ENCODE assay signal across 8 mouse cellular contexts in genomic region chr13:58066496-58067389, GRCm38 (mm10). TPM values are rescaled to one million over a fixed set of nuclear protein-coding genes. Genes with fewer than 3 reads are reported as not detected.
A peak's percentile ranks its signal among the peaks of the same experiment; 100 is the strongest.
DNase-seq lines count a peak whose midpoint lies in the region; ATAC-seq and TF ChIP-seq lines count a peak whose summit lies in the region.

No protein-coding gene starts in this region.

- peak; percentile 70; the same call in 1 of the 2 replicates for ATAC-seq in embryonic facial prominence, embryonic 14.5 days (ENCODE audit: low read depth)
- ATAC-seq in hindbrain, postnatal 0 days: no peak
- ATAC-seq in liver, embryonic 11.5 days (replicated peaks; ENCODE audit: low FRiP score): peak; percentile 39
- ATAC-seq in neural tube, embryonic 15.5 days (ENCODE audit: low FRiP score): no peak

- no peak for TF ChIP-seq CTCF in spleen, adult 2 months (IDR thresholded peaks at IDR 0.05; ENCODE audit: extremely low read depth, insufficient read depth, insufficient read length, insufficient replicate concordance)
- no peak for TF ChIP-seq CTCF in hindbrain, postnatal 0 days (IDR thresholded peaks at IDR 0.05; ENCODE audit: low read depth)

- no peaks in the 10 kb centered on the region for H3K9me3 ChIP-seq in embryonic facial prominence, embryonic 14.5 days (ENCODE audit: control insufficient read depth, low read length)
- H3K9me3 ChIP-seq in hindbrain, postnatal 0 days (ENCODE audit: low read length): no peaks in the 10 kb centered on the region
- H3K9me3 ChIP-seq in liver, embryonic 11.5 days (ENCODE audit: control insufficient read depth, low read length): no peaks in the 10 kb centered on the region
- H3K9me3 ChIP-seq in neural tube, embryonic 15.5 days (replicated peaks): no peaks in the 10 kb centered on the region

- no peak overlapping the region for H3K4me3 ChIP-seq in spleen, adult 2 months (ENCODE audit: extremely low read depth, insufficient read depth, insufficient read length)
- H3K4me3 ChIP-seq in embryonic facial prominence, embryonic 14.5 days (ENCODE audit: low read depth, low read length): no peak overlapping the region
- no peak overlapping the region for H3K4me3 ChIP-seq in hindbrain, postnatal 0 days (ENCODE audit: low read length)
- H3K4me3 ChIP-seq in liver, embryonic 11.5 days (ENCODE audit: low read depth, low read length): no peak overlapping the region
- H3K4me3 ChIP-seq in neural tube, embryonic 15.5 days (replicated peaks): no peak overlapping the region

- H3K27me3 ChIP-seq in spleen, adult 2 months (ENCODE audit: control insufficient read depth, insufficient read depth, low read length): no peaks in the 10 kb centered on the region
- H3K27me3 ChIP-seq in embryonic facial prominence, embryonic 14.5 days (replicated peaks; ENCODE audit: control insufficient read depth, insufficient read depth, low read length): no peaks in the 10 kb centered on the region
- no peaks in the 10 kb centered on the region for H3K27me3 ChIP-seq in hindbrain, postnatal 0 days (ENCODE audit: insufficient read depth, low read length)
- H3K27me3 ChIP-seq in liver, embryonic 11.5 days (replicated peaks; ENCODE audit: control insufficient read depth, insufficient read depth, low read length): no peaks in the 10 kb centered on the region
- H3K27me3 ChIP-seq in neural tube, embryonic 15.5 days (replicated peaks): no peaks in the 10 kb centered on the region

- H3K4me2 ChIP-seq in embryonic facial prominence, embryonic 14.5 days (ENCODE audit: low read depth, low read length): peak overlapping the region; percentile 5; the same call in 1 of the 2 replicates
- H3K4me2 ChIP-seq in hindbrain, postnatal 0 days (ENCODE audit: low read depth, low read length): no peak overlapping the region
- H3K4me2 ChIP-seq in liver, embryonic 11.5 days: peak overlapping the region; percentile 40
- 0 out of 2 replicates have a peak overlapping the region, but pooled peaks have one; percentile 6 for H3K4me2 ChIP-seq in neural tube, embryonic 15.5 days

- peak in 1 of 2 experiments; percentile 3 for DNase-seq in spleen, adult 2 months (ENCODE audit: low read depth in 1 of 2, low spot score in 2 of 2)
- DNase-seq in spleen, postnatal 4 days (ENCODE audit: low spot score in 2 of 2): no peak
- peak; percentile 86 for DNase-seq in embryonic facial prominence, embryonic 14.5 days (ENCODE audit: low spot score)
- no peak for DNase-seq in hindbrain, postnatal 0 days (ENCODE audit: low spot score)
- DNase-seq in liver, embryonic 11.5 days (ENCODE audit: low spot score): no peak
- no peak for DNase-seq in cerebellum, postnatal 36 days
- no peak for DNase-seq in right cerebral cortex, postnatal 36 days (ENCODE audit: low spot score in 2 of 2)

- H3K27ac ChIP-seq in spleen, adult 2 months (ENCODE audit: insufficient read depth, low read length): peak overlapping the region; percentile 78
- H3K27ac ChIP-seq in embryonic facial prominence, embryonic 14.5 days (replicated peaks; ENCODE audit: low read depth, low read length): peak overlapping the region; percentile 73
- H3K27ac ChIP-seq in hindbrain, postnatal 0 days: peak overlapping the region; percentile 15; the same call in 1 of the 2 replicates
- H3K27ac ChIP-seq in liver, embryonic 11.5 days (ENCODE audit: low read depth, low read length): peak overlapping the region; percentile 77
- H3K27ac ChIP-seq in neural tube, embryonic 15.5 days (replicated peaks): peak overlapping the region; percentile 60

- 26% methylated on average over 14 of the region's 14 CpGs for WGBS in spleen, adult 2 months
- 48% methylated on average over 14 of the region's 14 CpGs for WGBS in embryonic facial prominence, embryonic 14.5 days
- WGBS in hindbrain, postnatal 0 days: 68% methylated on average over 14 of the region's 14 CpGs
- 39% methylated on average over 14 of the region's 14 CpGs for WGBS in liver, embryonic 11.5 days
- WGBS in neural tube, embryonic 15.5 days: 71% methylated on average over 14 of the region's 14 CpGs

- H3K4me1 ChIP-seq in spleen, adult 2 months (ENCODE audit: control insufficient read depth, insufficient read depth, insufficient read length): peaks cover 15% of the 10 kb centered on the region; the same call in 1 of the 2 replicates
- H3K4me1 ChIP-seq in embryonic facial prominence, embryonic 14.5 days (ENCODE audit: control insufficient read depth, insufficient read depth, low read length): peaks cover 19% of the 10 kb centered on the region
- H3K4me1 ChIP-seq in hindbrain, postnatal 0 days (ENCODE audit: insufficient read depth, low read length): no peaks in the 10 kb centered on the region; the same call in 1 of the 2 replicates
- H3K4me1 ChIP-seq in liver, embryonic 11.5 days (replicated peaks; ENCODE audit: control insufficient read depth, insufficient read depth, low read length): peaks cover 12% of the 10 kb centered on the region
- peaks cover 15% of the 10 kb centered on the region; the same call in 1 of the 2 replicates for H3K4me1 ChIP-seq in neural tube, embryonic 15.5 days

- H3K9ac ChIP-seq in embryonic facial prominence, embryonic 14.5 days (ENCODE audit: low read depth, low read length): peak overlapping the region; percentile 16; the same call in 1 of the 2 replicates
- no peak overlapping the region for H3K9ac ChIP-seq in hindbrain, postnatal 0 days (replicated peaks; ENCODE audit: low read length)
- H3K9ac ChIP-seq in liver, embryonic 11.5 days (ENCODE audit: low read depth, low read length): no peak overlapping the region
- H3K9ac ChIP-seq in neural tube, embryonic 15.5 days (replicated peaks): no peak overlapping the region

- no peaks in the 10 kb centered on the region for H3K36me3 ChIP-seq in spleen, adult 2 months (ENCODE audit: control insufficient read depth, insufficient read depth, low read length)
- H3K36me3 ChIP-seq in embryonic facial prominence, embryonic 14.5 days (ENCODE audit: control insufficient read depth, insufficient read depth, low read length): 0 out of 2 replicates have a peak, but pooled peaks cover 6% of the 10 kb centered on the region
- H3K36me3 ChIP-seq in hindbrain, postnatal 0 days (ENCODE audit: insufficient read depth, low read length): peaks cover 10% of the 10 kb centered on the region; the same call in 1 of the 2 replicates
- no peaks in the 10 kb centered on the region for H3K36me3 ChIP-seq in liver, embryonic 11.5 days (ENCODE audit: control insufficient read depth, insufficient read depth, low read length)
- peaks cover 34% of the 10 kb centered on the region for H3K36me3 ChIP-seq in neural tube, embryonic 15.5 days

- TF ChIP-seq POLR2A in spleen, adult 2 months (IDR thresholded peaks at IDR 0.05; ENCODE audit: low read depth, low read length): no peak

RNA-seq across cellular contexts. Expression of gene Klhl3, which starts 46.6 kb away (rescaled TPM):
- 0.86 and 0.90 TPM in 2 replicates for polyA plus RNA-seq in spleen, adult 2 months (2012; rRNA removed)
- 3.2 and 3.4 TPM in 2 replicates for polyA plus RNA-seq in embryonic facial prominence, embryonic 14.5 days (2014; fragmentation: Nextera tagmentation; extraction: Ambion mirVana)
- 9.9 and 10.2 TPM in 2 replicates for total RNA-seq in hindbrain, postnatal 0 days (2014; rRNA removed)
- polyA plus RNA-seq in hindbrain, postnatal 0 days (2015; fragmentation: Nextera tagmentation; extraction: Ambion mirVana): 10.6 and 11.1 TPM in 2 replicates
- 1.9 and 2.7 TPM in 2 replicates for polyA plus RNA-seq in liver, embryonic 11.5 days (2014; fragmentation: Nextera tagmentation; extraction: Ambion mirVana)
- polyA plus RNA-seq in neural tube, embryonic 15.5 days (2015; fragmentation: Nextera tagmentation; extraction: Ambion mirVana): 14.9 and 16.5 TPM in 2 replicates

Comparison
In these comparisons a context has a peak if more than half of its experiments do, and no peak if none do; other contexts are left out.
1. H3K27ac ChIP-seq: peak in every context shown above with its lines; median percentile 78 in spleen, adult 2 months; 77 in liver, embryonic 11.5 days; 73 in embryonic facial prominence, embryonic 14.5 days; 60 in neural tube, embryonic 15.5 days; 15 in hindbrain, postnatal 0 days.
2. ATAC-seq: peak in embryonic facial prominence, embryonic 14.5 days (single experiment) and liver, embryonic 11.5 days (single experiment); none in hindbrain, postnatal 0 days (single experiment) and neural tube, embryonic 15.5 days (single experiment).